Mouse (Mus musculus) monocyte, adult 5-6 weeks (primary cell): ENCODE results near the gene Aatk. TPM values are rescaled to one million over a fixed set of nuclear protein-coding genes. Genes with fewer than 3 reads are reported as not detected.

Experiments used
- ATAC-seq: fragments of 153-309, 156-312 bp; replicated peaks from 2 replicates; pipeline ENCODE4 v1.8.0; 2017; ENCODE audit warnings: mild to moderate bottlenecking; ENCODE audit not compliant: low TSS enrichment, insufficient number of reproducible peaks, severe bottlenecking, poor library complexity, low FRiP score
- total RNA-seq: library from RNA; stranded (forward); fragments of 200-1000, 200-491, 200-594 nt; gene quantifications from 3 replicates; pipeline ENCODE4 v1.2.3, GENCODE M21; 2017

Aatk gene
- total RNA-seq, 1 experiment from 2014 or later: 0.29 TPM

DNA sequence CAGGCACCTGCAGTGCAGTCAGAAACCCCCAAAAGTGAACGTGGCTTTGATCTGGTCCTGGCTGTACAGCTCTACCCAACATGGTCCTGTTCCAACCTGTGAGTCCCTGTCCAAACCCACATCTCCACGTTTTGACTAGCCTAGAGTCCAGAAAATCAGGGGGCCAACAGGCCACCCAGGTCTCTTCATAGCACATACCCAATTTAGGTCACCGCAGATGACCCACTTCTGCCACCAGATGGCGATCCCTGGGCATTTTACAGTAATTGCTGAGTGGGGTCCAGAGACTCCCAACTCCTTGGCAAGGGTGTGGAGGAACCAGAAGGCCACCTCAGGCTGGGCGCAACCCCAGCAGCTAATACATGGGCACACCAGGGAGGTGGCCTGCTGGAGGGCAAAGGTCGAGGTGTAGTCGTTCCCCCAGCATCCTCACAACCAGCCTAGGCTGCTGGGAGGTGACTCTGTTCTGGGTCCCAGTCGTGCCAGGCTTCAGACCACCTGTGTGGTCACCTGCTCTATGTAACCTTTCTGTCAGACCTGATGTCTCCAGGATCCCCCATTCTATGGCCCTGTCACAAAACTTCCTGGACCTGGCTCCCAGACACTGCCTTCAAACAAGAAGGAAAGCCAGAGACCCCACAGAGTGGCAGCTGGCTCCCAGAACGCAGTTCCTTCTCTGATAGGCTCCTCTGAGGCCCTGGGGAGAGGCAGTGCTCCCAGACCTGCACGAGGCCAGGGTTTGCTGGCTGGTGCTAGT, 16.6 kb downstream of the Aatk start:
- ATAC-seq: no peak; the same call in 1 of the 2 replicates

DNA sequence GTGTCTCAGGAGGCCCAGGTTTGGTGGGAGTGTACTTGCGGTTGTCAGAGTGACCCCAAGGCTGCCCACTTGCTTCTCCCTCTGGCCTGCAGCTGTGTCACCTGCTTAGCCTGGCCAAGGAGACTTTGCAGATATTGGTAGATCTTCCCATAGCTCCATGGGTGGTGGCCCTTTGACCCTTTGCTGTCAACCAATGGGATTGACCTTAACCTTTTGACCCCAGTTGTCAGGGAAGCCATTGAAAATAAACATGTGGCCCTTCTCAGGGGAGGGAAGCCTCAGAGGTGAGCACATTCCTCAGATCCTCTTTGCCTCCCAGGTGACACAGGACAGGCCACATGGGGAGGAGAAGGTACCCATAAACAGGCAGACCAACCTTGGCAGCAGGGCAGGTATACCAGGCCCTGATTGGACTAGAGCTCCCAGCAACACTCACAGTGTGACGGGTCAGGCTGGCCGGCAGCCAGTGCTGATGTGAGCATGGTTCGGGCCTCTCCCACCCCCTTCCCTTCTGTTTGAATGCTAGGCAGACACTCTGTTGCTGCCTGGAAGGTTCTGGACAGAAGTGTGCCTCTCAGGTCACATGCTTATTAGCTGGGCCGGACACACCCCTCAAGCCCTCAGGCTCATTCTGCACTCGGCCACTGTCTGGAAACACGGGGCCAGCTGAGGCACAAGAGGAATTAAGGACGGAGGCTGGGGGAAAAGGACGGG, 17.4 kb downstream of the Aatk start:
- ATAC-seq: no peak

DNA sequence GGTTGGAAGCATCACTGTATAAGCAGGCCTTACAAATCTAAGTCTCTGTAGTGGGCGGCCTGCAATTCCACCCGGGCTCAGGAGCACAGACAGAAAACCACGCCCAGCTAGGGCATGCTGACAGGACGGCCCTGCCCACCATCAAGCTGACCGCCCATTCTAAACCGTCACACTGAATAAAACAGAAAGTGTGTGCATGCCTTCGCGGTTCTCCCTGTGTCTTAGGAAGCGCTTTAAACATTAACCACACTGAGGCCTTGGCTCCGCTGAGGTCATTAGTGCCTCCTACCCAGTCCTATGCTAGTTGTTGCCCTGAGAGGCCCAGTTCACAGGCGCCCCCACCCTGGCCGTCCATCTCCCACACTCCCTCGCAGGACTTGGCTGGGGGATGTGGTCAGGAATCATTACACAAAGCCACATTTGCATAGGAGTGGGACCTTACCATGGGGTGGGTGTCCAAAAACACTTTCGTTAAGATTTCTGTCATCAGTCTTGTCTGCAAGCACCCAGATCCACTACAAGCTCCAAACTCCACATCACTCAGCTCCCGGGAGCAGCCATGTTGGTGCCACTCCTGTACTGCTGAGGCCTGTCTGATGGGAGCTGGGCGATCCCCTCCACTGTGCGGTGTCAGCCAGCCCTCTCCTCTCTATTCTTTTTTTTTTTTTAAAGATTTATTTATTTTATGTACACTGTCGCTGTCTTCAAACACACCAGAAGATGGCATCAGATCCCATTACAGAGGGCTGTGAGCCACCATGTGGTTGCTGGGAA, 18.5 kb downstream of the Aatk start:
- no peak for ATAC-seq

- no peak for ATAC-seq
Measured at GRCm38 (mm10) chr11:120026941-120027340, 20.0 kb downstream of the Aatk start.

DNA sequence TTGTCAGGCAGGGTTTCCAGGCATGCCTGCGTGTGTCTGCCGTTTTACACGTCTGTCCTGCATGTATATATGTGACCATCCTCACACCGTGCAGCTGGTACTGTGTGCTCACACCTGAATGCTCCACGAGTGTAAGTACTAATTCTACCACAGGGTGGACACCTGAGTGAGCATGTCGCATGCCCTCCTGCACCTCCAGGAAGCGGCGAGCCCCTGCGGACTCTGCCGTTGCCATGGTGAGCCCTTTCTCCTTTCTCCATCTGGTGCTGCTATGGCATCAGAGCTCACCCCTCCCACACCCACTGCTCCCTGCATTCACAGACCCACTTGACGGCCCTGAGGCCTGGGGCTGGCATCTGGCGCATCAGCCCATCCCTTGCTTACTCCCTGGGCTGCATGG, 24.1 kb downstream of the Aatk start:
- no peak for ATAC-seq

DNA sequence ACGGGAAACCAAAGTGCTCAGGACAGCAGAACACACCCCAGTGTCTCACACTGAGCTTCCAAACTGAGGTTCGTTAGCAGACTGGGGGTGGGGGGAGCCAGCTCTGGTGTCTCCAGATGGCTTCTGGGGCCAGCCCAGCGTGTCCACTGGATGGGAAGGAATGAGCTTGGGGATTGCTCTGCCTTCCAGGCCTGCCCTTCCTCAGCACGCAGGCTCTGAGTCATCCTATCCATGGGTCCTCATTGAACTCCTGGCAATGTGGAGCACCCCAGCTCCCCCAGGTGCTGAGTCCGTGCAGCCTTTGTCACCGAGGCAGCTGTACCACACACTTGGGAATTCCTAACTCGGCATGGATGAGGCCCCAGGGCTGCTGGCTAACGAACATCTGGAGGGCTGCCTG, 24.8 kb downstream of the Aatk start:
- no peak for ATAC-seq

DNA sequence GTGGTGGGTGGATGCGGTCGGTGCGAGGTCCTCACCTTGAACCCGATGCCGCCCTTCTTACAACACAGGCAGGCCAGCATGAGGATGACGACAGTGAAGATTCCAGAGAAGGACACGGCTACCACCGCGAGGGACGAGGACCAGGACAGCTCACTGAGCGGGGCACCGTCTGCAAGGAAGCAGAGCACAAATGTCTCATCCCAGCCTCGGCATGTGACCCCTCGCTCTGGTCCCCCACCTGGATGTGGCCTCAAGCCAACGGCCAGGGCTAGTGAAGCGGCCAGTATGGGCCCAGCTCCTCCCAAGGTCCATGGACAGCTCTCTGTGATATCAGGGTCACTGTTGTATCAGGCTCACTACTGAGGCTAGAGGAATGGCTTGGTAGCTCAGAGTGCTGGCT, 25.6 kb downstream of the Aatk start:
- ATAC-seq: no peak

DNA sequence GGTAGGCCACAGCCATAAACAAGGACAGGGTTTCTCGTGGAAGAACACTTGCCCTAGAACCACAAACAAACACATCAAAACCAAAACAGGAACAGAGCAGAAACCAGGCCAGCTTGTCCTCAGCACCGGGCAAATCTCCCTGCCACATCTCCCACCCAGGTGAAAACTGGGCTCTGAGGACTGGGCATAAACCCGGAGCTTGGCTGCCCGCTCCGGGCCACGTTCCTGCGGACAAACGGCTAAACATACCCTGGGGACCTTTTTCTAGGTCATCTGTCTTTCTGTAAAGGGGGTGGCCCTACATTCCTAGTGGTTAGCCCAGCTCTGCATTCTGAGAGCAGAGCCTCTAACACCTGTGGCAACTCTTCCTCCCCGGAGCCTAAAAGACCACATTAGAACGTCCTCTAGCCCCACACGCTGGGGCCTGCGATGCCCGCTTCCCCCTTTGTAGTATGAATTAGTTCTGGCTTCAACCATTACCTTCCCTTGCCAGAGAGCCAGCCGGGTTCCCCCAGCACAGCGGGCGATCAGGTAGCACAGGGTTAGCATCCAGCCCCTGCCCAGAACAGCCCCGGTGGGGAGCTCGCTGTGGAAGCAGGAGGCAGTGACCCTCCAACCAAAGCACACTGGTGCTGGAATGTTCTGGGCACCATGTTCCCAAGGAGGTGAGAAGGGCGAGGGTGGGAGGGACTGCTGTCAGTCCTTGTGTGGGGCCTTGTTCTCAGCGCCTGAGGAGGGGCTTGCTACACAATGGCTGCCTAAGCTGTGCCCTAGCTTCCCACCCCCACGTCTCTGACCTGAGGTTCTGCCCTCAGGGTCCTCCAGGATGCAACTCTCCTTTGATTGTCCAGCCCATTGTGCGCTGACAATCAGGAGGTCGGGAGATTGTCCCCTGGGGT, 27.2 kb downstream of the Aatk start:
- ATAC-seq: no peak

DNA sequence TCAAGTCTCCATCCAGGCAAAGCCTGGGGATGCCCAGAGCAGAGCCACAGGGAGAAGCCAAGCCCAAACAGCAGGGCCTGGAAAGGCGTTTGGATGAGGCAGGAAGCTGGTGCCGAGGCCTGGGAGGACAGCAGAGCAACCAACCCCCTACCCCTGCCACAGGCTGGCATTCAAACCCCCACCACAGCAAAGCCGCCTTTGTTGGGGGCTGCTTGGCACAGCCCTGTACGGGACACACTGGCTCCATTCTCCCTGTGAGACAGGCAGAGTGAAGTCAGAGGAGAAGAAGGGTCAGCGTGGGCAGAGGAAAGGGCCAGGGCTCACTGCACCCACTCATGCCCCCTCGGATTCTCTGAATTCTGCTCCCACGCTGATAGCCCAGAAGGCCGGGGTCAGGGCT, 30.0 kb downstream of the Aatk start:
- no peak for ATAC-seq

DNA sequence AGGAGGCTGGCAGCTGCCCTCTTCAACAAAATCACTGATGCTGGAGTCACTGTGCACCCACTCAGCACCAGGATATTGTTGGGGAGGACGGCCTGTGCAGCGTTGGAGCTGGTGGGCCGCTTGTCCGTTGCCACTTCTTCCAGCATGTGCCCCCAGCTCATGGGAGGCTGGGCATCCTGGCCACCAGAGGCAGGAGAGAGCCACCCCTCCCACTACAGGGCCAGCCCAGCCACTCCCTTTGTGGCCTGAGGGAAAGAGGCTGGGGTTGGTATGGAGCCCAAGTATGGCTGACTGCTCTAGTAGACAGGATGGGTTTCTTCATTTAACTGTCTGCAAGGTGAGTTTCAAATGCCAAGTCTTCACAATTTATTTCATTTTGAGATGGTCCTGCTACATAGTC, 32.2 kb downstream of the Aatk start:
- ATAC-seq: no peak

- ATAC-seq: peak; percentile 88
Measured at GRCm38 (mm10) chr11:120013174-120013711, 33.7 kb downstream of the Aatk start.

DNA sequence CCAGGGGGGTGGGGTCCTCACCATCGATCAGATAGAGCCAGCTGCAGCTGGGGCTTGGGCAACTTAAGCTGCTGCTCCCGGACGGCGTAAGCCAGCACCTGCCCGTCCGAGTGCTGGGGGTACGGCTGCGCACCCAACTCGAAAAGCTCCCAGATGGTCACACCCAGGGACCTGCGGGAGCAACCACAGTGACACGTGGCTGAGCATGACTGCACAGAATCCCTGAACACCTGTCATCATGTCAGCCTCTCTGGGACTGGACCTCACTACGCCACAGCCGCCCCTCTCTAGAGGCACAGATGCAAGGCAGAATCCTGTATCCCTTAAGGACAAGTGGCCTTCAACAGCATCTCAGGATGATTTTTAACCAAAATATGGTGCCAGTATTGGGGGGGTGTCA, 34.3 kb downstream of the Aatk start:
- no peak for ATAC-seq

DNA sequence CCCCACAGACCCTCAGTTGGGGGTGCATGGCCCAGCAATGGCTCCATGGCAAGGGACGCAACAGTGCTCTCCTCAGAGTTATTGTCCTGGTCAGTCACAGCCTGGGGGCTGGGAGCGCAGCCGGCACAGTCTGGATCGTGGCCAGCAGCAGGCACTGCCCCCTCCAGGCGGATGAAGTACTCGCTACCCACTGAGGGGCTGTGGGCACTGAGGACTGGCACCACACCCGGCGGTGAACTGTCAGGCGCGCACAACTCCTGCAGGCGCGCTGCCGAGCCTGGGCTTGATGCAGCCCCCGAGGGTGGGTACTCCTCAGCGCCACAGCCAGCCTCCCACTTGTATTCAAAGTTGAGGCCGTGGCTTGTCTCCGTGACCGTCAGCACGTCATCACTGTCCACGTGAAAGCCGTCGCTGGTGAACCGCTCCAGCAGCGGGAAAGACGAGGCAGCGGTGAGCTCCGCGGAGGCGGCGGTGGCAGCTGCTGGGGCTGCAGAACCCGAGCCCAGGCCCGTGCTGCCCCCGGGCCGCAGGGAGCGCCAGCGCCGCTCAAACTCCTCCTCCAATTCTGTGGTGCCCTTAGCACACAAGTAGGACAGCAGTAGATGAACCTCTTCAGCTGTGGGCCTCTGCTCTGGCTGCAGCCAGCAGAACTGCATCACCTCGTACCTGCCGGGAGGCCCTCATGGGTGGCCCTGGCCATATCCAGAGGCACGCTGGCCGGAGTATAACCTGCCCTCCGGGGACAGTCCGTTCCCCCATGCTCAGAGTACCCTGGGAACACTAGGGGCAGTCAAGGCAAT, 35.0 kb downstream of the Aatk start:
- ATAC-seq: no peak

DNA sequence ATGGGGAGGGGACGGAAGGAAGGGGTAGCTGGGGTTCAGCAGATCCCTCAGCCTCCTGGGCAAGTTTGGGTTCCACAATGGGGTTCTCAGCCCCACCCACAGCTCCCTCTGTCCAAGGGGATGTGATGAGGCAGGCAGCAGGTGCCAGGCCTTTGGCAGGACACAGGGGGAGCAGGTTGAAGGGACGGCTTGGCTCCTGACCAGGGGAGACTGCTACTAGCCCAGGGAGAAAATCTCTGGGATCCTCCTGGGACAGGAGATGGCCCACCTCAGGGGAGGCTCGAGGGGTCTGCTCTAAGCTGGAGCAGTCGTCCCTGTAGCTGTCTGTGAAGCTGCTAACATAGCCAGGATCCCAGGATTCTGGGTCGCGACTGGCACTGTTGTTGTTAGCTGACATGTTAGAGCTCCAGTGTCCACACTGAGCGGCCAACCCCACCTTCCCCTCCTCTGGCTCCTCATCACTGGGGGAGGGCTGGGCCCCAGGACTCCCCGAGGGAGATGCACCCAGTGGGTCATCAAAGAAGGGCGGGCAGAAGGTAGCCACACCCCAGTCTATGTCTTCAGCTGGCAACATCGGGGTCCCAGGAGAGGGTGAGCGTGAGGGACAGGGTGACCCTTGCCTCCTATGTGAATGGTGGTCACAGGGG, 35.7 kb downstream of the Aatk start:
- ATAC-seq: no peak

DNA sequence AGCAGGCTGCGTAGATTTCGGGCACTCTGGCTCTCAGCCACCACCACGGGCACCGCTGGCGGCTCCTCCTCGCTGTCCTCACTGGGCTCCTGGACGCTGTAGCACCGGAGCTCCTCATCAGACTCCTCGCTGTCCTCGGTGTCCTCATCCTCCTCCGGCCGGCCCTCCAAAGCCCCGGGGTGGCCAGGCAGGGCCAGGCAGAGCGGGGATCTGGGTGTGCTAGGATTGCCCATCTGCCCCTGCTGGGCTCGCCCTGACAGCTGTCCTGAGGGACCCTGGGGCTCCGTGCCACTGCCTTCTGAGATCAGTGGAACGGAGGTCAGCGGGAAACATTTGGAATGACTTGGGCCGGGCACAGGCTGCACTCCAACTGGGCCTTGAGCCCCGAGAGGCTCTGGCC, 37.0 kb downstream of the Aatk start:
- no peak for ATAC-seq

DNA sequence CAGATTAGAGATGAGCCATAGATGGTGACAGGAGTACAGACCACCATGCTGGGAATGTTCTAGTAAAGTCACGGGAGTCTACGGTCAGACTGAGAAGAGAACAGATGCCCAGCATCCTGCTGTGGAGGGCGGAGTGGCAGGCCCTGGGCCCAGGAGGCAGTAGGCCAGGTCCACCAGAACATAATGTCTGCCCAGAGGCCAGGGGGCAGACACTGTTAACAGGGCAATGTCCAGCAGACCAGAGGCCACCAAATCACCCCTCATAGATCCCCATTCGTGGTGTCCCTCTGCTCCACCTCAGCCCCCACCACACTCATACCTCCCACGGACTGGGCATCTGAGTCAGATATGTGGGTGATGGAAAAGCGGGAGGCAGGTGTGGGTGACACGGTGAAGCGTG, 38.0 kb downstream of the Aatk start:
- no peak for ATAC-seq

DNA sequence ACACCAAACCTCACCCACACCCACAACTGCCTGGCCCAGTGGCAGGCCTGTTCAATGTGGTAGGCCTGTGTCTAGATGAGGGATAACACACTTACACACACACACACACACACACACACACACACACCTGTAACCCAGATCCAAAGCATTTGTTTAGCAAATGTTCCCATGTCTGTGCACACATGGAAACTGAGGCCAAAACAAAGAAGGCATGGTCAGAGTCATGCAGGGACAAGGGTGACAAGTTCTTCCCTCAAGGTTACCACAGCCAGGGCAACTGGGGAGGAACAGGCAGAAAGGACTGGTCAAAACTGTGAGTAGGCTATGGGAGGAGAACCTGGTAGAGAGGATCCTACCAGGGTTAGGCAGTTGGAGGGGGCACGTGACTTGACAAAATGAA, 38.5 kb downstream of the Aatk start:
- ATAC-seq: no peak
